Mouse (Mus musculus): ENCODE measurements around the gene Dars.

DNA sequence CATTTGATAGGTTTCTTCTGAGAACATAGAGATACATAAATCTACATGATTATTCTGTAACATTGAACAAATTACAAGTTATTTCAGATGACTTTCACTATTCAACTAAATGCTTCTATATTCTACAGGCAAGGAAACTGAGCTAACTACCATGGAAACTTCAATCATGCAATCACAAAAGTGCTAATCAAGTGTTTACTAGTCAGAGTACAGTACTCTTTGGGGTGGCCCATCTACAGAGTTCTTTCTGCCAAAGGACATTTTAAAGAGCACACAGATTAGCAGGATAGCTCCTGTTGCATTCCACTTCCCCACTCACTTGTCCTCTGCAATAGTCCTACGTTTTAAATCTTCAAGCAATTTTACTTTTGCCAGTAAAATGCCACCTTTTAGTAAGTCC, 11.5 kb downstream of the Dars start:
- TF ChIP-seq CTCF (IDR thresholded peaks at IDR 0.05; ENCODE audit: low read depth) (no peak), EP300 (optimal IDR thresholded peaks at IDR 0.05) (no peak)

All from stomach, postnatal 0 days (tissue).